In the genomic region with DNA sequence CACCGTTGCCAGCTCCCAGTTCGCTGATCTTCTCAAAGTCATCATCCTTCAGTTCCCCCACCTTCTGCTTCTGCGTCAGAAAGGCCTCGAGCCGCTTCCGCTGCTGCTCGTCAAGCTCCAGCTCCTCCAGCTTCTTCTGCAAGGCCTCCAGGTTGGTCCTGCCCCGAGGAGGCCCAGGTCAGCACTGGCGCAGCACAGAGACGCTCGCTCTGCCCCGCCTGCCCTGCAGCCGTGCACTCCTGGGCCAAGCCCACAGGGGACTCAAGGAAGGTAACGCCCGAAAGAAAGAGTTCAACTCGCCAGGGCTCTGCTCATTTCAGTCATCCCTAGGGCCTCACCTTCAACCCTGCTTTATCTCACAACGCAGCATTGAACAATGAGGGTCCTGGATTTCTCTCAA, we compare ENCODE assay signal across 13 mouse cellular contexts. TPM values are rescaled to one million over a fixed set of nuclear protein-coding genes. Genes with fewer than 3 reads are reported as not detected.
"Had no signal": no experiment of that assay in that cellular context is flagged by ENCODE, and none has a peak within 500 bp of the region (broad histone marks: within the 10 kb centered on the region; RNA-seq: fewer than 3 reads in every experiment).

No protein-coding gene starts in this region.

- H3K4me3 ChIP-seq: left cerebral cortex, adult 2 months; limb, embryonic 15.5 days; liver, embryonic 12.5 days had no signal

- H3K27ac ChIP-seq: left cerebral cortex, adult 2 months; limb, embryonic 15.5 days; liver, embryonic 12.5 days had no signal

- H3K9ac ChIP-seq: limb, embryonic 15.5 days; liver, embryonic 12.5 days; lung, embryonic 14.5 days had no signal

- H3K4me2 ChIP-seq: limb, embryonic 15.5 days; liver, embryonic 12.5 days; lung, embryonic 14.5 days; midbrain, embryonic 11.5 days had no signal

- H3K27me3 ChIP-seq: limb, embryonic 15.5 days; liver, embryonic 12.5 days had no signal

- H3K9me3 ChIP-seq: limb, embryonic 15.5 days; liver, embryonic 12.5 days had no signal

- ATAC-seq: liver, embryonic 12.5 days; midbrain, embryonic 16.5 days had no signal

- DNase-seq: kidney, adult 11 months; kidney, adult 9 months; lung, embryonic 14.5 days; lung, postnatal 10 days; lung, postnatal 4 days; right cerebral cortex, postnatal 14 days; thymus, adult 2 months; thymus, postnatal 25 days had no signal

RNA-seq across cellular contexts. Expression of a gene that starts 20.5 kb away (rescaled TPM):
- polyA plus RNA-seq: thymus, adult 2 months had no signal
